Mouse (Mus musculus) c-Kit-negative CD71-positive TER-119-positive erythroid progenitor cells, embryonic 14.5 days (primary cell): ENCODE data around the gene Gadd45a.
"Not testable (repeated sequence)": the region's sequence is repeated elsewhere in the genome, so short reads cannot be mapped to it uniquely, and the experiment has no call there.

Experiments
- DNase-seq: peaks from one replicate; pipeline ENCODE4 v3.0.0-alpha.2; 2013; ENCODE audit warnings: low read depth, low spot score

The Gadd45a gene

DNA sequence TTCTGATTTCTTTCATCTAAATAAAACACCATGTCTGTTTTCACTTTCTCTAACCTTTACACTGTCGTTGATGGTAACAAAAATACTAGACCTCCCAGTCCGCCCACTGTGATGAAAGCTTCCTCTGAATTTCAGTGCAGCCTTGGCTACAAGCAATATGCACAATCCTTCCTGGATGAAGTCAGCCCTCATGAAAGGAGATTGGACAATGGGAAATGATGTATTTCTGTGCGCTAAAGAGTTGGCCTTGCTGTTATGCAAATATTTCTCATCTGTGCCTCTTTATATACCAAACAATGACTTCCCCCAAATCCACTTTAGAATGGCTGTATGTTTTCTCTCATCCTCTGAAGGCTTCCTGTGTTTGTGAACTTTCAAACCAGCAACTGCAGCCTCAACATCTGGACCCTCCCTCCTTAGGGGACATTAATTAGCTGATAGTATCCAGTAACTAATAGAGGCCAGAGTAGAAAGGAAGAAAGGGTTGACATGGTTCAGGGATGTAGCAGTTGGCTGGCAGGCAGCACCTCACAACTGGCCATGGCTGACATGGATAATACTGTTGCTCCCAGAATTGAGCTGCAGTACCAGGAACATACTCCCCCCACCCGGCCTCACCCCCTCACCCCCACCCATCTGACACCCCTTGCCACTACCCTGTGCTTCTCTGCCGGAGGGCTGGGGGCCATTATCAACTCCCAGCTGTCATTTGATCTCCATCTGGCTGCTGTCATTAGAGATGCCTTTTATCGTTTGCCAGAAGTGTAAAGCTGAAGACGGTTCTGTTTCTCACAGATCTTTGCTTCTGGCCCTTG, 11.8 kb upstream of the Gadd45a start:
- no peak for DNase-seq

- DNase-seq = no peak
Measured at GRCm38 (mm10) chr6:67048052-67048691, 10.9 kb upstream of the Gadd45a start.

- no peak for DNase-seq
Measured at GRCm38 (mm10) chr6:67046937-67047336, 9.7 kb upstream of the Gadd45a start.

GRCm38 (mm10) chr6:67045424-67045823, 8.2 kb upstream of the Gadd45a start:
- DNase-seq = no peak

GRCm38 (mm10) chr6:67040904-67041410, 3.7 kb upstream of the Gadd45a start:
- DNase-seq = no peak

DNA sequence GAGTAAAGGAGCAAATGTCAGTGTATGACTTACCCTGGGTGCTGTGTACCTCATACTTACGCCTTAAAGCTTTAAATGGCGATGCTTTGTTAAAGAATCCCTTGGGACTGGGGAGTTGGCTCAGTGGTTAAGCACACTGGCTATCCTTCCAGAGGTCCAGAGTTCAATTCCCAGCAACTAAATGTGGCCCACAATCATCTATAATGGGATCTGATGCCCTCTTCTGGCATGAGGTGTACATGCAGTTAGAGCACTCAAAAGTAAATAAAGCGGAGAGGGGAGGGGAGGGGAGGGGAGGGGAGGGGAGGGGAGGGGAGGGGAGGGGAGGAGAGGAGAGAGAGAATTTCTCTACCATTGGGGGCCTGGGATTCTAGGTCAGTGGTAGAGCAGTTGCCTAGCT, 1.7 kb upstream of the Gadd45a start:
- DNase-seq = no peak

- DNase-seq = peak; percentile 73
Measured at GRCm38 (mm10) chr6:67036356-67036811, 873 bp downstream of the Gadd45a start.

- peak; percentile 64 for DNase-seq
Measured at GRCm38 (mm10) chr6:67035388-67036299, 1.6 kb downstream of the Gadd45a start.

DNA sequence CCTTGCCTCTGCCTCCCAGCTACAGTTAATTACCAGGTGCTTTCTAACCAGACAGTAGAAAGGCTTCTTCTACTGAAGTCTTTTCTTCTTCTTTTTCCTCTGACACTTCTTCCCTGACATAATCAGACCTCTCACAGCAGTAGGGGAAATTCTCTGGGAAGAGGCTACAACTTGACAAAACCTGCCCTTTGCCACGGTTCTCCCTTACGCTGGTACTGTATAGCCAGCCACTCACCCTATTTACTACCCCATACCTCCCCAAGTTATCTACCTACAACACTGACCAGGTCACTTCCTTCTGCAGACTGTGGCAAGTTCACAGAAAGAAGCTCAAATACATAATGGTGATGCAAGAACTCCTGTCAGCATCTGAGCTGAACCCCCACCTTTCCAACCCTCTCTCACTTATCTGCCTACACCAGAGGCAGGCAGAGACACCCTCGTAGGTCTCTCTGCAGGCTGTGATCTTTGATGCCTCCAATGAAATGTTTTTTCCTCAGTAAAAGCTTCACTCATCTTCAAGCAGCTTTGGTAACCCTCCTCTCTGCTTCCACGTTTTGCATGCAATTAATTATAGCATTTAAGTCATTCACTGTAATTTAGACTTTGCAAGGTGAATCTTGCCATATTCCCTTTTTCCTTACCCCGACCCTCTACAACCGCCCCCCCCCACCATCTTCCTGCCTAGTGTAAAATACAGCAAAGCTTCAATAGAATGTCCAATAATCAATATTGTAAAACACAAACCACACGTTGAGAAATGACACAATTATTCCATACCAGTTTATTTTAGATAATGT, 2.7 kb downstream of the Gadd45a start:
- DNase-seq = peak; percentile 72

GRCm38 (mm10) chr6:67033604-67034003, 3.7 kb downstream of the Gadd45a start:
- no peak for DNase-seq

- not testable (repeated sequence) for DNase-seq
Measured at GRCm38 (mm10) chr6:67032972-67033371, 4.3 kb downstream of the Gadd45a start.

GRCm38 (mm10) chr6:67032551-67032950, 4.7 kb downstream of the Gadd45a start:
- not testable (repeated sequence) for DNase-seq

- no peak for DNase-seq
Measured at GRCm38 (mm10) chr6:67030846-67031245, 6.4 kb downstream of the Gadd45a start.

DNA sequence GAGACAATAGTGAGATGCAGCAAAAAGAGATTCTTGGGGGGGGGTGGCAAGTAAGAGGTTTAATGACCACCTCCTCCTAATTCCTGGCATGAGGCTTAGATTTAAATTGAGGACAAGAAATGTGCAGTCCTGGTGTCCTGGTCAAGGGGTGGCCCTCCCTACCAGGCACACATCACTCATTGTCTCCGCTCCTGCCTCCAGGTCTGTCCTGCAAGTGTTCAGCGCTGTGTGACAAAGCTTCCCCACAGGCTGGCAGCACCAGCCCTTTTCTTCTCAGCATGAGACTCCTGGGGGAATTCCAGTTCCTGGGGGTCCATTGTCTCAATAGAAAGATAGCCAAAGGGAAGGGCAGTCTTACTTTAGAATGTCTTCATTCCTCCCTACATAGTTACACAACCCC, 6.8 kb downstream of the Gadd45a start:
- DNase-seq = no peak

GRCm38 (mm10) chr6:67029987-67030386, 7.3 kb downstream of the Gadd45a start:
- DNase-seq = no peak

DNA sequence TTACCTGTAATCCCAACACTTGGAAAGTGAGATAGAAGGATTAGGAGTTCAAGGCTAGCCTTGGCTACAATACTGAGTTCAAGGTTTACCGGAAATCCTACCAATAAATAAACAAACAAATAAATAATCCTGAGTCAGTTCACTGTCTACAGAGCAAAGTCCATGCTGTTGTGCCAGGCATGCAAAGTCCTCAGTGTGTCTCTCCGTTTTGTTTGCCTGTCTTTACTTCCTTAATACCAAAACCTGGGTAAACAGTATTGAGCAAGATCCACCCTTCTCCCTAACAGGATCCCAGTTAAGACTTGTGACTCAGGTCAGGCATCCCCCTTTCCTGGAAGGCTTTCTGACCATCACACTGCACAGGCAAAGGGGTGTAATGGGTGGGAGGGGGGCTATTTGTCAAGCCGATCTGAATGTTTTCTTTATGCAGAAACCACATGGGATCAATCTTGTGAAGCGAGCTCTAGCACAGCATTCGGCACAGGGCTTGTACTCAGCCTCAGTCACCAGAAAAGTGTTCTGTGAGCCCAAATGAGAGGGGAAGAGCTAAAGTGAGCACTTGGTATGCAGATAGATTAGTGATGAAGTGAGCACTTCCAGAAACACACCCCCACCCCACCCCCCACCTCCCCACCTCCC, 7.8 kb downstream of the Gadd45a start:
- no peak for DNase-seq

GRCm38 (mm10) chr6:67027438-67028142, 9.7 kb downstream of the Gadd45a start:
- no peak for DNase-seq

DNA sequence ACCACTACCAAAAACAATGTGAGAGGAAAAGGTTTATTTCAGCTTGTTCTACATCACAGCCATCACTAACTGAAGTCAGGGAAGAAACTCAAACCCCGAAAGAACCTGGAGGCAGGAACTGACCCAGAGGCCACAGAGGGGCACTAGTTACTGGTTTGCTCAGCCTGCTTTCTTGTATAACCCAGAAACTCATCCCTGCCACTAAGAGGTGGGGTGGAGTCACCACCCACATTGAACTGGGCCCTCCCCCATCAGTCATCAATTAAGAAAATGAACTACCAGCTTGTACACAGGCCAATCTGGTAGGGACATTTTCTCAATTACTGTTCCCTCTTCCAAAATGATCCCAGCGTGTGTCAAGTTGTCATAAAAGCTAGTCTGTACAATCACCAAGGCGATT, 10.6 kb downstream of the Gadd45a start:
- DNase-seq = no peak

- no peak for DNase-seq
Measured at GRCm38 (mm10) chr6:67023729-67024128, 13.5 kb downstream of the Gadd45a start.

GRCm38 (mm10) chr6:67021308-67021707, 15.9 kb downstream of the Gadd45a start:
- DNase-seq = no peak
